Mouse (Mus musculus) E14TG2a.4 (cell line): ENCODE results near the gene Igfbp7.

Source experiments
- CTCF ChIP-seq: conservative IDR thresholded peaks from 2 replicates; pipeline ENCODE4 v1.5.1; 2014; ENCODE audit warnings: low read length
- NANOG ChIP-seq: IDR thresholded peaks from 2 replicates; pipeline ENCODE4 v1.6.1; 2014; ENCODE audit warnings: borderline replicate concordance, low read length, mixed read lengths
- POU5F1 ChIP-seq: IDR thresholded peaks from 2 replicates; pipeline ENCODE4 v1.6.1; 2014; ENCODE audit warnings: low read length, borderline replicate concordance

DNA sequence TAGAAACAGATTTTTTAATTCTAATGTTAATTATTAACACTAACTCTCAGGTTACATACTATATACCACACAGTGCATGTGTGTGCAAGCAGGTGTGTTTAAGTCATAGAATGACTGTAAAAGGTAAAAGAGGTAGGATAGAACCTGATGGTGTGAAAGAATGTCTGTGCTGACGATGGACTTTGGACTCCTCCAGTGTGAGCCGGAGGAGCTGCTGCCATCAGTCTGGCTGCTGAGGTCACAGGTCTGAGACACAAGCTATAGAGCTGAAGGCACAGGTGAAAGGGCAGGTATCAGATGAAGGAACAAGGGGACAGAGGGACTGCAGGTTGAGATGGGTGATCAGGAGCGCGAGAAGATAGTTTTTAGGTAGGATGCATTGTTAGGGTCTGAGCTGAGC lies 37.6 kb upstream of the Igfbp7 start:
- no peak for TF ChIP-seq CTCF
- TF ChIP-seq NANOG = no peak
- no peak for TF ChIP-seq POU5F1
